Mouse (Mus musculus) stomach, embryonic 14.5 days (tissue): Measurements from ENCODE around the gene Gm20388. TPM values are rescaled to one million over a fixed set of nuclear protein-coding genes. Genes with fewer than 3 reads are reported as not detected.

Source experiments
- ATAC-seq: fragments of 200-750 bp; cut with Nextera tagmentation; 2 replicates; pipeline ENCODE4 v1.8.0; 2017; ENCODE audit warnings: low read depth, moderate TSS enrichment; ENCODE audit not compliant: insufficient number of reproducible peaks, insufficient read depth, low FRiP score
- H3K27ac ChIP-seq: fragments of 300-500 bp; sonication (generic); 2 replicates; pipeline ENCODE4 v1.5.1; 2014; ENCODE audit warnings: mild to moderate bottlenecking, low read length, moderate library complexity, mixed read lengths
- H3K27me3 ChIP-seq: fragments of 300-500 bp; sonication (generic); 2 replicates; pipeline ENCODE4 v1.6.1; 2014; ENCODE audit warnings: low read length, control low read depth, mixed read lengths; ENCODE audit not compliant: control insufficient read depth, insufficient read depth
- H3K36me3 ChIP-seq: fragments of 300-500 bp; sonication (generic); 2 replicates; pipeline ENCODE4 v1.6.1; 2014; ENCODE audit warnings: mild to moderate bottlenecking, control low read depth, low read length, moderate library complexity, mixed read lengths; ENCODE audit not compliant: control insufficient read depth, insufficient read depth
- H3K4me1 ChIP-seq: fragments of 300-500 bp; sonication (generic); 2 replicates; pipeline ENCODE4 v1.6.1; 2014; ENCODE audit warnings: low read length, control low read depth, mixed read lengths; ENCODE audit not compliant: control insufficient read depth, insufficient read depth
- H3K4me2 ChIP-seq: fragments of 300-500 bp; sonication (generic); replicated peaks from 2 replicates; pipeline ENCODE4 v1.6.1; 2014; ENCODE audit warnings: low read depth, low read length, control low read depth
- H3K4me3 ChIP-seq: fragments of 300-500 bp; sonication (generic); 2 replicates; pipeline ENCODE4 v1.5.1; 2014; ENCODE audit warnings: low read depth, low read length, control low read depth
- H3K9ac ChIP-seq: fragments of 300-500 bp; sonication (generic); replicated peaks from 2 replicates; pipeline ENCODE4 v1.6.1; 2014; ENCODE audit warnings: low read depth, mild to moderate bottlenecking, control low read depth, low read length, moderate library complexity, mixed read lengths
- H3K9me3 ChIP-seq: fragments of 300-500 bp; sonication (generic); 2 replicates; pipeline ENCODE4 v1.6.1; 2016; ENCODE audit warnings: low read depth, low read length, control low read depth; ENCODE audit not compliant: control insufficient read depth
- WGBS: fragments of 180-500 bp; shearing (Covaris S2); extraction: QIAGEN DNeasy Blood & Tissue Kit; methylation state at CpG from one replicate; pipeline ENCODE4 v1.1.7; 2014; 5-methylcytosine and 5-hydroxymethylcytosine counted together
- polyA plus RNA-seq: library from polyadenylated mRNA; unstranded; fragments of >200 nt; fragmentation: Nextera tagmentation; extraction: Ambion mirVana; gene quantifications from 2 replicates; pipeline ENCODE4 v1.2.1, GENCODE M21; 2014

The Gm20388 gene
- polyA plus RNA-seq, 1 experiment from 2014 or later = 11.4 TPM

- no peak for ATAC-seq
- 83% methylated on average over 16 of the region's 16 CpGs for WGBS
- no peak overlapping the region for H3K4me3 ChIP-seq
- H3K27me3 ChIP-seq = no peaks in the 10 kb centered on the region
- H3K27ac ChIP-seq = no peak overlapping the region
- no peak overlapping the region for H3K9ac ChIP-seq
- H3K36me3 ChIP-seq = peaks cover 11% of the 10 kb centered on the region
- no peak overlapping the region for H3K4me2 ChIP-seq
- H3K4me1 ChIP-seq = no peaks in the 10 kb centered on the region
- no peaks in the 10 kb centered on the region for H3K9me3 ChIP-seq
Measured at GRCm38 (mm10) chr8:121561636-121562345, 1651.2 kb downstream of the Gm20388 start.

DNA sequence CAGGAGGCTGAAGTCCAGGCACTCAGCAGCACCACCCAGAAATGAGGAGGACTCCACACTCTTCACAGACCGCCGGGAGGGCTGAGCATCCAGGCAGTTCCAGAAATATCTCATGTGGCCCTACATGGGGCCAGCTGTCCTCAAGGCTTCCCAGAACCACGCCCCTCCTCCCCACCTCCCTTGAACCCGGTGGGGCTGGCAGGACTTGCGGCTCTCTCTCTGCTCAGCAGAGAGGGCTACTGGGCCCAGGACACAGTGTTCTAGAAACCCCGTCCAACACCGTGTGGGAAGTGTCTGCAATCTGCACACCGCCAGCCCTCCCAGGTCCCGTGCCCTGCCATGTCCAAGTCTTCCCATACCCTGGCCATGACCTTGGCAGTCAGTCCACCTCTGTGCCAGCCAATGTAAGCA lies 1652.3 kb downstream of the Gm20388 start:
- 72% methylated on average over 9 of the region's 9 CpGs for WGBS

GRCm38 (mm10) chr8:121563701-121564100 lies 1653.1 kb downstream of the Gm20388 start:
- no peak for ATAC-seq
- H3K4me2 ChIP-seq = no peak overlapping the region
- H3K9ac ChIP-seq = no peak overlapping the region
- H3K4me3 ChIP-seq = no peak overlapping the region
- H3K4me1 ChIP-seq = no peaks in the 10 kb centered on the region
- H3K9me3 ChIP-seq = no peaks in the 10 kb centered on the region
- WGBS = 67% methylated on average over 6 of the region's 6 CpGs
- H3K36me3 ChIP-seq = peaks cover 6% of the 10 kb centered on the region; the same call in 1 of the 2 replicates
- H3K27me3 ChIP-seq = no peaks in the 10 kb centered on the region
- H3K27ac ChIP-seq = no peak overlapping the region

More for the DNA sequence above, 1652.3 kb downstream of the Gm20388 start:
- Histone ChIP-seq H3K4me2 (no peak overlapping the region), H3K9me3 (no peaks in the 10 kb centered on the region), H3K9ac (no peak overlapping the region), H3K4me1 (no peaks in the 10 kb centered on the region), H3K27ac (no peak overlapping the region), H3K27me3 (no peaks in the 10 kb centered on the region), H3K36me3 (peaks cover 11% of the 10 kb centered on the region), H3K4me3 (no peak overlapping the region)
- ATAC-seq = no peak

DNA sequence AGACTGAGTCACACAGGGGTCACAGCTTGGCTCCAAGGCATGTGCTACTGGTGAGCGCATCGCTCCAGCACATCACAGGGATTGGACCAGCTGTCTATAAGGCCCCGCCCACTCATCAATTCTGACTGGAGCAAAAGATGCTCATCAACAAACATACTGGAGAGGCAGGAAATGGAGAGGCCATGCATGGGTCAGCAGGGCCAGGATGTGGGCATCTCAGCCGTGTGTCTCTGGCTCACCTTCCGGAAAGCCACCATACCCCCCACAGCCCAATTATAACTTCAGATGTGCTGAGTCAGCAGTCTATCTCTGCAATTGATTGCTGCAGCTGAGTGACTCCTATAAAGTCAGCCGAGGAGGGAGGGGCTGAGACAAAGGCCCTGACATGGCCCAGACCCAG lies 1657.7 kb downstream of the Gm20388 start:
- Histone ChIP-seq H3K36me3 (no peaks in the 10 kb centered on the region), H3K4me1 (no peaks in the 10 kb centered on the region), H3K4me2 (no peak overlapping the region), H3K27me3 (no peaks in the 10 kb centered on the region), H3K9ac (no peak overlapping the region), H3K4me3 (no peak overlapping the region), H3K9me3 (no peaks in the 10 kb centered on the region), H3K27ac (no peak overlapping the region)
- ATAC-seq = no peak
- 54% methylated on average over 6 of the region's 6 CpGs for WGBS

- Histone ChIP-seq H3K4me1 (no peaks in the 10 kb centered on the region), H3K4me2 (no peak overlapping the region), H3K9ac (no peak overlapping the region), H3K27ac (no peak overlapping the region), H3K9me3 (no peaks in the 10 kb centered on the region), H3K36me3 (no peaks in the 10 kb centered on the region), H3K27me3 (no peaks in the 10 kb centered on the region), H3K4me3 (no peak overlapping the region)
- ATAC-seq = no peak
- WGBS = 73% methylated on average over 21 of the region's 21 CpGs
Measured at GRCm38 (mm10) chr8:121570335-121570734, 1659.7 kb downstream of the Gm20388 start.

DNA sequence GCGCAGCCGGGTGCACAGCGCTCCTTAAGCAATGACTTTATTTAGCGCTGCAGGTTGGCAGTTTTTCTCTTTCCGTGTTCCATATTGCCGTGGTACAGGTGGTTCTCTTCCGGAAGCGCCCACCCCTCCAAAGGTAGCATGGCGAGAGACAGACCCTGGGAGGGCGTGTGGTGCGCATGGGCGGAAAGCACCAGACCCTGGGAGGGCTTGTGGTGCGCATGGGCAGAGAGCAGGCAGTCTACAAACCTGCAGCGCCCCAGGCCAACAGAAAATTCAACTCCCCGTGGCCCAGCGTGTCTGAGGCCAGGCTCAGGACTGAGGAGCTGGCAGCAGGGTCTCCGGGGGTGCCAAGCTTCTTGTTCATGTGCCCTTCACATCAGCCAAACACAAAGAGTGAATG lies 1660.2 kb downstream of the Gm20388 start:
- Histone ChIP-seq H3K9ac (no peak overlapping the region), H3K4me2 (no peak overlapping the region), H3K27me3 (no peaks in the 10 kb centered on the region), H3K4me1 (no peaks in the 10 kb centered on the region), H3K27ac (no peak overlapping the region), H3K9me3 (no peaks in the 10 kb centered on the region), H3K36me3 (no peaks in the 10 kb centered on the region), H3K4me3 (no peak overlapping the region)
- 75% methylated on average over 17 of the region's 17 CpGs for WGBS
- no peak for ATAC-seq

- WGBS = 72% methylated on average over 7 of the region's 7 CpGs
- Histone ChIP-seq H3K9ac (no peak overlapping the region), H3K27me3 (no peaks in the 10 kb centered on the region), H3K27ac (no peak overlapping the region), H3K4me1 (peaks cover 6% of the 10 kb centered on the region), H3K9me3 (no peaks in the 10 kb centered on the region), H3K4me3 (no peak overlapping the region), H3K4me2 (no peak overlapping the region), H3K36me3 (no peaks in the 10 kb centered on the region)
- no peak for ATAC-seq
Measured at GRCm38 (mm10) chr8:121572121-121572520, 1661.5 kb downstream of the Gm20388 start.

- peak; percentile 60; the same call in 1 of the 2 replicates for ATAC-seq
- 50% methylated on average over 3 of the region's 3 CpGs for WGBS
- no peaks in the 10 kb centered on the region for H3K9me3 ChIP-seq
Measured at GRCm38 (mm10) chr8:121573275-121573674, 1662.6 kb downstream of the Gm20388 start.

GRCm38 (mm10) chr8:121575661-121576060 lies 1665.0 kb downstream of the Gm20388 start:
- no peaks in the 10 kb centered on the region for H3K36me3 ChIP-seq
- no peak overlapping the region for H3K4me3 ChIP-seq
- H3K4me2 ChIP-seq = no peak overlapping the region
- 86% methylated on average over 3 of the region's 3 CpGs for WGBS
- H3K9me3 ChIP-seq = no peaks in the 10 kb centered on the region
- ATAC-seq = no peak
- H3K27me3 ChIP-seq = no peaks in the 10 kb centered on the region
- no peak overlapping the region for H3K9ac ChIP-seq
- no peak overlapping the region for H3K27ac ChIP-seq
- H3K4me1 ChIP-seq = peaks cover 17% of the 10 kb centered on the region

More at GRCm38 (mm10) chr8:121573275-121573674, 1662.6 kb downstream of the Gm20388 start:
- Histone ChIP-seq H3K27ac (no peak overlapping the region), H3K4me3 (no peak overlapping the region), H3K36me3 (no peaks in the 10 kb centered on the region), H3K9ac (no peak overlapping the region), H3K27me3 (no peaks in the 10 kb centered on the region), H3K4me2 (no peak overlapping the region), H3K4me1 (peaks cover 14% of the 10 kb centered on the region)
